Mouse (Mus musculus) gonadal fat pad, adult 2 months (tissue): ENCODE measurements around the gene Msantd2. TPM values are rescaled to one million over a fixed set of nuclear protein-coding genes. Genes with fewer than 3 reads are reported as not detected.

Experiments used
- DNase-seq: peaks from one replicate; pipeline ENCODE4 v3.0.0-alpha.2; 2012; ENCODE audit warnings: low read depth
- polyA plus RNA-seq: library from polyadenylated mRNA; depleted of rRNA; stranded (reverse); fragments of >200 nt; gene quantifications from 2 replicates; pipeline ENCODE4 v1.2.3, GENCODE M21; 2012; rRNA removed

The Msantd2 gene
- polyA plus RNA-seq, 1 experiment, result 10.4 TPM

GRCm38 (mm10) chr9:37569231-37569835 lies 80.2 kb downstream of the Msantd2 start:
- no peak for DNase-seq

DNA sequence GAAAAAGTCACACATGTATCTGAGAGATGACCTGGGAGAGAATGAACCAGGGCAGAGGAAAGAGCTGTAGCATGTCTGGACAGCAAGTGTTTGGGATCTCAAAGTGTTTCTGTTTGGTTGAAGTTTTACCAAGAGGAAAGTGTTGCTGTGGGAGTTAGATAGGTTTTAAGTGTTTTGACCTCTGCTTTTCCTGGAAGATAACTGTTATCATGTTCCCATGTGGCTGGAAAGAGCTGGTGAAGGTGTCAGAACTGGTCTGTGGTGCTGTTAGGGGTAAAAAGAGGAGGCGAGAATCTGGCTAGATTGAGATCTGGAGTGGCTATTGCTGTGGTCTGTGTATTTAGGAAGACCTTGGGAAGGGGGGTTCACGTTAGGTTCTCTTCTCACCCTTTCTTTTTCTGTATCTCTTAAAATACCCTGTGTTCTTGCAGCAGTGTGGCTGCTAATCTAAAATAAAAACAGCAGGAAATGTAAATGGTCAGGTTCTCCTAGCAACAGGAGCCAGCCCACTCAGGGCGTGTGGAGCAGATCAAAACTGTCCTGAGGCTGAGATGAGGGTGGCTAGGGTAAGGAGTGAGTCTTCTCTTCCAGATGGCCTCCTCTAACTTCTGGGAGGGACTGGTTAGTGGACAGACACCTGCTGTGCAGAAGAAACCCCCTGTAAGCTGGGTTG lies 83.2 kb downstream of the Msantd2 start:
- DNase-seq, result no peak

Other genes with a start within 250 kb of the Msantd2 start
- 3.2 and 3.9 TPM in 2 replicates for gene Slc37a2, start 233.6 kb upstream of the Msantd2 start, polyA plus RNA-seq
- 0.77 and 1.1 TPM in 2 replicates for gene Ccdc15, start 140.9 kb upstream of the Msantd2 start, polyA plus RNA-seq
- gene Hepacam, start 122.0 kb upstream of the Msantd2 start, polyA plus RNA-seq, result 0.32 and 0.51 TPM in 2 replicates
- gene Robo4, start 87.4 kb upstream of the Msantd2 start, polyA plus RNA-seq, result 27.9 and 34.2 TPM in 2 replicates
- 0.25 and 0.34 TPM in 2 replicates for gene Robo3, start 56.1 kb upstream of the Msantd2 start, polyA plus RNA-seq
- 60.9 and 73.5 TPM in 2 replicates for gene Esam, start 38.8 kb downstream of the Msantd2 start, polyA plus RNA-seq
- gene Vsig2, start 49.9 kb downstream of the Msantd2 start, polyA plus RNA-seq, result 9.4 and 11.8 TPM in 2 replicates
- 19.3 and 24.3 TPM in 2 replicates for gene Nrgn, start 63.6 kb downstream of the Msantd2 start, polyA plus RNA-seq
- 13.6 and 14.4 TPM in 2 replicates for gene Siae, start 66.4 kb downstream of the Msantd2 start, polyA plus RNA-seq
- gene Spa17, start 124.4 kb downstream of the Msantd2 start, polyA plus RNA-seq, result 3.4 and 4.9 TPM in 2 replicates
- gene Tbrg1, start 168.0 kb downstream of the Msantd2 start, polyA plus RNA-seq, result 64.0 and 70.4 TPM in 2 replicates
- not detected in 2 replicates for gene Panx3, start 179.9 kb downstream of the Msantd2 start, polyA plus RNA-seq
- gene Olfr160, start 226.9 kb downstream of the Msantd2 start, polyA plus RNA-seq, result not detected in 2 replicates